Mouse (Mus musculus) embryonic facial prominence, embryonic 14.5 days (tissue): ENCODE results near the gene Bdkrb2. TPM values are rescaled to one million over a fixed set of nuclear protein-coding genes. Genes with fewer than 3 reads are reported as not detected.

Experiments used
- ATAC-seq: fragments of 200-750 bp; cut with Nextera tagmentation; 2 replicates; pipeline ENCODE4 v1.8.0; 2017; ENCODE audit warnings: low read depth, moderate number of reproducible peaks, moderate TSS enrichment
- DNase-seq: peaks from one replicate; pipeline ENCODE4 v3.0.0-alpha.2; 2015; ENCODE audit warnings: low spot score
- H3K27ac ChIP-seq: fragments of 300-500 bp; sonication (generic); replicated peaks from 2 replicates; pipeline ENCODE4 v1.5.1; 2014; ENCODE audit warnings: low read depth, mild to moderate bottlenecking, low read length, moderate library complexity
- H3K27me3 ChIP-seq: fragments of 300-500 bp; sonication (generic); replicated peaks from 2 replicates; pipeline ENCODE4 v1.6.1; 2014; ENCODE audit warnings: low read length; ENCODE audit not compliant: control insufficient read depth, insufficient read depth
- H3K36me3 ChIP-seq: fragments of 300-500 bp; sonication (generic); 2 replicates; pipeline ENCODE4 v1.6.1; 2014; ENCODE audit warnings: low read length, mixed read lengths; ENCODE audit not compliant: control insufficient read depth, insufficient read depth
- H3K4me1 ChIP-seq: fragments of 300-500 bp; sonication (generic); 2 replicates; pipeline ENCODE4 v1.6.1; 2014; ENCODE audit warnings: antibody characterized with exemption, low read length; ENCODE audit not compliant: control insufficient read depth, insufficient read depth
- H3K4me2 ChIP-seq: fragments of 300-500 bp; sonication (generic); 2 replicates; pipeline ENCODE4 v1.6.1; 2014; ENCODE audit warnings: low read depth, mild to moderate bottlenecking, low read length, moderate library complexity, mixed read lengths
- H3K4me3 ChIP-seq: fragments of 300-500 bp; sonication (generic); 2 replicates; pipeline ENCODE4 v1.5.1; 2014; ENCODE audit warnings: low read depth, mild to moderate bottlenecking, low read length
- H3K9ac ChIP-seq: fragments of 300-500 bp; sonication (generic); 2 replicates; pipeline ENCODE4 v1.6.1; 2014; ENCODE audit warnings: low read depth, mild to moderate bottlenecking, low read length, moderate library complexity, mixed read lengths
- H3K9me3 ChIP-seq: fragments of 300-500 bp; sonication (generic); 2 replicates; pipeline ENCODE4 v1.6.1; 2016; ENCODE audit warnings: low read length; ENCODE audit not compliant: control insufficient read depth
- WGBS: fragments of 180-500 bp; shearing (Covaris S2); extraction: QIAGEN DNeasy Blood & Tissue Kit; methylation state at CpG from one replicate; pipeline ENCODE4 v1.1.7; 2014; 5-methylcytosine and 5-hydroxymethylcytosine counted together
- polyA plus RNA-seq: library from polyadenylated mRNA; unstranded; fragments of >200 nt; fragmentation: Nextera tagmentation; extraction: Ambion mirVana; gene quantifications from 2 replicates; pipeline ENCODE4 v1.2.1, GENCODE M21; 2014

Bdkrb2 gene
- polyA plus RNA-seq, 1 experiment from 2014 or later = 1.0 TPM

- H3K36me3 ChIP-seq = no peaks in the 10 kb centered on the region
- no peaks in the 10 kb centered on the region for H3K27me3 ChIP-seq
- peaks cover 6% of the 10 kb centered on the region; the same call in 1 of the 2 replicates for H3K4me1 ChIP-seq
- DNase-seq = no peak
- no peak overlapping the region for H3K4me3 ChIP-seq
- H3K9me3 ChIP-seq = no peaks in the 10 kb centered on the region
- no peak for ATAC-seq
- H3K27ac ChIP-seq = no peak overlapping the region
- 87% methylated on average over 8 of the region's 8 CpGs for WGBS
- no peak overlapping the region for H3K9ac ChIP-seq
- H3K4me2 ChIP-seq = no peak overlapping the region
Observed at GRCm38 (mm10) chr12:105587526-105587925, 24.5 kb downstream of the Bdkrb2 start.

- H3K4me2 ChIP-seq = no peak overlapping the region
- H3K9me3 ChIP-seq = no peaks in the 10 kb centered on the region
- no peaks in the 10 kb centered on the region for H3K27me3 ChIP-seq
- no peaks in the 10 kb centered on the region for H3K36me3 ChIP-seq
- DNase-seq (no peak), ATAC-seq (no peak)
- no peak overlapping the region for H3K27ac ChIP-seq
- no peak overlapping the region for H3K9ac ChIP-seq
- no peaks in the 10 kb centered on the region for H3K4me1 ChIP-seq
- H3K4me3 ChIP-seq = no peak overlapping the region
- 79% methylated on average over 7 of the region's 7 CpGs for WGBS
Observed at GRCm38 (mm10) chr12:105590786-105591185, 27.8 kb downstream of the Bdkrb2 start.

GRCm38 (mm10) chr12:105592361-105592761 is 29.3 kb downstream of the Bdkrb2 start:
- no peak overlapping the region for H3K4me3 ChIP-seq
- no peak overlapping the region for H3K4me2 ChIP-seq
- no peaks in the 10 kb centered on the region for H3K27me3 ChIP-seq
- H3K27ac ChIP-seq = no peak overlapping the region
- H3K9ac ChIP-seq = no peak overlapping the region
- H3K4me1 ChIP-seq = no peaks in the 10 kb centered on the region
- H3K9me3 ChIP-seq = no peaks in the 10 kb centered on the region
- 96% methylated on average over 22 of the region's 23 CpGs for WGBS
- DNase-seq = no peak
- no peaks in the 10 kb centered on the region for H3K36me3 ChIP-seq
- no peak for ATAC-seq

- no peak overlapping the region for H3K4me3 ChIP-seq
- no peak overlapping the region for H3K27ac ChIP-seq
- H3K27me3 ChIP-seq = no peaks in the 10 kb centered on the region
- no peak overlapping the region for H3K4me2 ChIP-seq
- no peaks in the 10 kb centered on the region for H3K36me3 ChIP-seq
- H3K9ac ChIP-seq = no peak overlapping the region
- no peaks in the 10 kb centered on the region for H3K4me1 ChIP-seq
- no peaks in the 10 kb centered on the region for H3K9me3 ChIP-seq
- ATAC-seq (no peak), DNase-seq (no peak)
- 63% methylated on average over 4 of the region's 4 CpGs for WGBS
Observed at GRCm38 (mm10) chr12:105593471-105593870, 30.4 kb downstream of the Bdkrb2 start.

GRCm38 (mm10) chr12:105597135-105597534 is 34.1 kb downstream of the Bdkrb2 start:
- ATAC-seq (no peak), DNase-seq (no peak)
- 84% methylated on average over 8 of the region's 8 CpGs for WGBS
- H3K27ac ChIP-seq = no peak overlapping the region
- H3K9ac ChIP-seq = no peak overlapping the region
- H3K36me3 ChIP-seq = no peaks in the 10 kb centered on the region
- no peak overlapping the region for H3K4me2 ChIP-seq
- H3K27me3 ChIP-seq = no peaks in the 10 kb centered on the region
- H3K4me1 ChIP-seq = peaks cover 5% of the 10 kb centered on the region
- H3K4me3 ChIP-seq = no peak overlapping the region
- H3K9me3 ChIP-seq = no peaks in the 10 kb centered on the region

GRCm38 (mm10) chr12:105598503-105598902 is 35.5 kb downstream of the Bdkrb2 start:
- 72% methylated on average over 10 of the region's 10 CpGs for WGBS

GRCm38 (mm10) chr12:105599098-105599497 is 36.1 kb downstream of the Bdkrb2 start:
- no peak overlapping the region for H3K27ac ChIP-seq
- ATAC-seq = no peak
- 41% methylated on average over 5 of the region's 5 CpGs for WGBS
- DNase-seq = no peak
- no peak overlapping the region for H3K4me3 ChIP-seq
- no peak overlapping the region for H3K4me2 ChIP-seq
- H3K9me3 ChIP-seq = no peaks in the 10 kb centered on the region
- H3K36me3 ChIP-seq = no peaks in the 10 kb centered on the region
- H3K9ac ChIP-seq = no peak overlapping the region
- H3K27me3 ChIP-seq = no peaks in the 10 kb centered on the region
- H3K4me1 ChIP-seq = peaks cover 5% of the 10 kb centered on the region

More at GRCm38 (mm10) chr12:105598503-105598902, 35.5 kb downstream of the Bdkrb2 start:
- Histone ChIP-seq H3K9ac (no peak overlapping the region), H3K9me3 (no peaks in the 10 kb centered on the region), H3K4me1 (peaks cover 5% of the 10 kb centered on the region), H3K27ac (no peak overlapping the region), H3K36me3 (no peaks in the 10 kb centered on the region), H3K4me3 (no peak overlapping the region), H3K27me3 (no peaks in the 10 kb centered on the region), H3K4me2 (no peak overlapping the region)
- ATAC-seq = no peak
- DNase-seq = no peak

GRCm38 (mm10) chr12:105601586-105601985 is 38.6 kb downstream of the Bdkrb2 start:
- Histone ChIP-seq H3K4me1 (peaks cover 5% of the 10 kb centered on the region), H3K36me3 (no peaks in the 10 kb centered on the region), H3K27ac (no peak overlapping the region), H3K9me3 (no peaks in the 10 kb centered on the region), H3K4me3 (no peak overlapping the region), H3K9ac (no peak overlapping the region), H3K27me3 (no peaks in the 10 kb centered on the region), H3K4me2 (no peak overlapping the region)
- WGBS = 65% methylated on average over 6 of the region's 6 CpGs
- DNase-seq = no peak
- peak; percentile 24; the same call in 1 of the 2 replicates for ATAC-seq

- H3K27ac ChIP-seq = no peak within 1 kb of the TSS
- no peaks in the 10 kb centered on the region for H3K27me3 ChIP-seq
- H3K9ac ChIP-seq = no peak within 1 kb of the TSS
- H3K9me3 ChIP-seq = no peaks in the 10 kb centered on the region
- DNase-seq = no peak
- H3K4me3 ChIP-seq = no peak within 1 kb of the TSS
- no peaks in the 10 kb centered on the region for H3K36me3 ChIP-seq
- 80% methylated on average over 11 of the region's 11 CpGs for WGBS
- ATAC-seq = no peak
- peaks cover 5% of the 10 kb centered on the region for H3K4me1 ChIP-seq
- H3K4me2 ChIP-seq = no peak within 1 kb of the TSS
Observed at GRCm38 (mm10) chr12:105602581-105603210, 39.7 kb downstream of the Bdkrb2 start, which contains the start of gene Bdkrb1. Gene Bdkrb1, plus strand, starts transcription at chr12:105603085.
